Mouse (Mus musculus) embryonic fibroblast, embryonic 13.5 days (primary cell): ENCODE measurements around the gene Ttll1. TPM values are rescaled to one million over a fixed set of nuclear protein-coding genes. Genes with fewer than 3 reads are reported as not detected.

Experiments used
- H3K27ac ChIP-seq: 2 replicates; pipeline ENCODE4 v1.5.1; 2012; ENCODE audit warnings: low read length, control low read depth, inconsistent platforms; ENCODE audit not compliant: insufficient read depth
- H3K4me1 ChIP-seq: 2 replicates; pipeline ENCODE4 v1.6.1; 2011; ENCODE audit warnings: low read length; ENCODE audit not compliant: control insufficient read depth, insufficient read depth
- H3K4me3 ChIP-seq: 2 replicates; pipeline ENCODE4 v1.5.1; 2011; ENCODE audit warnings: mild to moderate bottlenecking, control low read depth, low read length; ENCODE audit not compliant: insufficient read depth
- CTCF ChIP-seq: IDR thresholded peaks from 2 replicates; pipeline ENCODE4 v1.5.1; 2011; ENCODE audit warnings: mild to moderate bottlenecking, control low read depth, low read length, moderate library complexity, borderline replicate concordance; ENCODE audit not compliant: insufficient read depth
- POLR2A ChIP-seq: IDR thresholded peaks from 2 replicates; pipeline ENCODE4 v1.6.1; 2011; ENCODE audit warnings: low read depth, mild to moderate bottlenecking, control low read depth, low read length, moderate library complexity
- polyA plus RNA-seq: library from polyadenylated mRNA; stranded (reverse); fragments of >200 nt; gene quantifications from 2 replicates; pipeline ENCODE4 v1.2.4, GENCODE M21; 2011; ENCODE audit warnings: low read depth; ENCODE audit not compliant: missing spikeins, insufficient read length

Ttll1 gene
- polyA plus RNA-seq, 1 experiment, result 12.3 TPM

DNA sequence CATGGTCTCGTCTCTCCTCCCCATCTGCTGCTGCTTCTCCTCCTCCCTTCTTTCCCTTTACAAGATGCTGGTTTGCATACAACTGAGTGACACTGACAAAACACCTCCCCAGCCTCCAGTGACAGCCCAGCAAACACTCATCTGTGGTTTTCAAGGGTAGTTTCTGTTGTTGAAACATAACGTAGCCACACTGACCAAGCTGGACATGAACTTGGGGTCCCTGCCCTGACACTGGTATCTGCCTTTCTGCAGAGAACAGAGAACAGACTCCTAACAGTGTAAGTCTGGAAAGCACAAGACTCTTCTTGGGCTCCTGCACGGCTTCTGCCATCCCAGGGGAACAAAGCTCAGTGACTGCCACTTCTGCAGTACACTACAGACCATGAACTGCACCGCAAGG is 76.0 kb downstream of the Ttll1 start:
- TF ChIP-seq POLR2A (no peak), CTCF (no peak)
- H3K4me1 ChIP-seq, result peaks cover 21% of the 10 kb centered on the region
- no peak overlapping the region for H3K4me3 ChIP-seq
- peak overlapping the region; percentile 15; the same call in 1 of the 2 replicates for H3K27ac ChIP-seq

Other genes with a start within 250 kb of the Ttll1 start
- gene Arfgap3, start 160.6 kb downstream of the Ttll1 start, polyA plus RNA-seq, result 51.9 and 55.2 TPM in 2 replicates
- gene Pacsin2, start 46.3 kb downstream of the Ttll1 start, polyA plus RNA-seq, result 62.0 and 75.6 TPM in 2 replicates
- not detected in 2 replicates for gene Bik, start 16.0 kb upstream of the Ttll1 start, polyA plus RNA-seq
- gene Tspo, start 52.7 kb upstream of the Ttll1 start, polyA plus RNA-seq, result 123 and 179 TPM in 2 replicates
- 17.5 and 18.6 TPM in 2 replicates for gene Mcat, start 52.9 kb upstream of the Ttll1 start, polyA plus RNA-seq
- gene Ttll12, start 84.3 kb upstream of the Ttll1 start, polyA plus RNA-seq, result 26.1 and 34.6 TPM in 2 replicates
- 2.2 and 6.3 TPM in 2 replicates for gene Scube1, start 214.1 kb upstream of the Ttll1 start, polyA plus RNA-seq